ENCODE assay signal across 8 mouse cellular contexts in the genomic region with DNA sequence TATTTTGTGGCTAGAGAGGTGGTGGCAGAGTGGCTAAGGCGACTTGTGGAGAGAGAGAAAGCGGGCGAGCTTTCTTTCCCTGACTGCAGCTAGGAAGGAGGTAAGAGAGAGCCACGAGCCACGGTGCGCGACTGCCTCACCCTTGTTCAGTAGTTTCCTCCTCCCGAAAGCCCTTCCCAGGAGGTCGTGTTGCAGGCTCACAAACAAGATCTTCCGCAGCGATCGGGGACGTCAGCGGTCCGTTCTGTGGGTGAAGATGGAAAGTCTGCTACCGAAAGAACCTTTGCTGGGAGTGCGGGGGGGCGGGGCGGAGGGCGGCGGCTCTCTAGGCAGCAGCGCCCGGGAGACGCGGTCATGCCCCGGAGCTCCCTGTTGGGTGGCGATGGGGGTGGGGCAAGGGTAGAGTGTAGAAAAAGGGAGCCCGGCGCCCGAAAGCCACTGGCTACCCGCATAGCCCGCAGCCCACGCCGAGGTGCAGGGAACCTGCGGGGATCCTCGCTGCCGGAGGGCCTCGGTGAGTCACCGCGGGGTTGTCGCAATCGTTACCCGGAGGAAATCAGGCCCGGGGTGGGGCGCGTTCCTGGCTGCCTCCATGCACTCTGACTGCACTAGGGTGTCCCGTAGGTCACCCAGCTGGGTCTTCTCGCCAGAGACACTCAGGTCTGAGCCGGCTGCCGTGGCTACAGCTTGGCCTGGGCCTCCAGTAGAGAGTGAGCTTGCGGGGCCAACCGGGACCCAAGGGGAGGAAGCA. TPM values are rescaled to one million over a fixed set of nuclear protein-coding genes. Genes with fewer than 3 reads are reported as not detected.
DNase-seq lines count a peak whose midpoint lies in the region; ATAC-seq and TF ChIP-seq lines count a peak whose summit lies in the region.

No protein-coding gene starts in this region.

- H3K27me3 ChIP-seq in hindbrain, embryonic 14.5 days (ENCODE audit: control insufficient read depth, insufficient read depth, low read length), result peaks cover 64% of the 10 kb centered on the region

- peaks cover 14% of the 10 kb centered on the region for H3K4me1 ChIP-seq in hindbrain, embryonic 14.5 days (replicated peaks; ENCODE audit: control insufficient read depth, insufficient read depth, low read length)

- H3K4me2 ChIP-seq in hindbrain, embryonic 14.5 days (replicated peaks), result peak overlapping the region; percentile 82

- intact Hi-C loops in left cerebral cortex, adult 2 months (cut with DNase I), result no loop called here

- H3K9ac ChIP-seq in hindbrain, embryonic 14.5 days, result peak overlapping the region; percentile 47

- DNase-seq in MN1 (ENCODE audit: low spot score), result peak; percentile 70
- DNase-seq in cerebellum, adult 9-10 months, result peak; percentile 60
- DNase-seq in frontal cortex, postnatal 36 days (ENCODE audit: low spot score in 2 of 2), result peak; percentile 41 to 58
- no peak for DNase-seq in hindbrain, embryonic 14.5 days (ENCODE audit: low spot score)
- DNase-seq in left cerebral cortex, adult 2 months (ENCODE audit: extremely low spot score in 1 of 2, low spot score in 2 of 2), result peak; percentile 62 to 68
- DNase-seq in retina, postnatal 7 days (ENCODE audit: low read depth, low spot score), result peak; percentile 14
- DNase-seq in urinary bladder, adult 18-20 months (ENCODE audit: low spot score in 2 of 2), result peak; percentile 86 to 91

- no peaks in the 10 kb centered on the region for H3K36me3 ChIP-seq in hindbrain, embryonic 14.5 days (replicated peaks; ENCODE audit: control insufficient read depth, insufficient read depth)
- no peaks in the 10 kb centered on the region for H3K36me3 ChIP-seq in macrophage (ENCODE audit: inconsistent target)

- peak; percentile 34; the same call in 1 of the 2 replicates for ATAC-seq in hindbrain, embryonic 14.5 days (ENCODE audit: low FRiP score)

- H3K79me2 ChIP-seq in macrophage (ENCODE audit: inconsistent target), result no peaks in the 10 kb centered on the region

- no peak overlapping the region for H3K27ac ChIP-seq in hindbrain, embryonic 14.5 days
- H3K27ac ChIP-seq in left cerebral cortex, adult 2 months, result peak overlapping the region; percentile 67
- H3K27ac ChIP-seq in macrophage, result peak overlapping the region; percentile 36; the same call in 1 of the 2 replicates

- under 1% methylated on average over 52 of the region's 52 CpGs for WGBS in hindbrain, embryonic 14.5 days
- WGBS in macrophage (ENCODE audit: missing documents), result under 1% methylated on average over 43 of the region's 52 CpGs

- 0 out of 2 replicates have a peak, but pooled peaks cover 8% of the 10 kb centered on the region for H3K9me3 ChIP-seq in hindbrain, embryonic 14.5 days (ENCODE audit: control insufficient read depth, low read length)

- no peak for TF ChIP-seq CTCF in left cerebral cortex, adult 2 months (IDR thresholded peaks at IDR 0.05)

- H3K4me3 ChIP-seq in hindbrain, embryonic 14.5 days (replicated peaks; ENCODE audit: low read length), result peak overlapping the region; percentile 42
- H3K4me3 ChIP-seq in left cerebral cortex, adult 2 months, result peak overlapping the region; percentile 65
- peak overlapping the region; percentile 55 for H3K4me3 ChIP-seq in macrophage (ENCODE audit: inconsistent target)

RNA-seq across cellular contexts. Expression of a gene that starts 0.5 kb away (rescaled TPM):
- 1.4 and 1.9 TPM in 2 replicates for polyA plus RNA-seq in hindbrain, embryonic 14.5 days (2014; fragmentation: Nextera tagmentation; extraction: Ambion mirVana)
- 1 to 10 TPM; 3.9 to 5.0 TPM for total RNA-seq in left cerebral cortex, adult 2 months (2021)
- 1 to 10 TPM in 5 of 26 experiments, under 1 TPM in 13, not detected in 8; 0.25 to 3.7 (median 0.69) TPM for total RNA-seq in macrophage (2018; cell fraction: chromatin; rRNA removed)
- 1 to 10 TPM in 5 of 26 experiments, under 1 TPM in 21; 0.36 to 1.4 (median 0.71) TPM for total RNA-seq in macrophage (2018; cell fraction: cytosol; rRNA removed)
- 1 to 10 TPM in 6 of 26 experiments, under 1 TPM in 20; 0.24 to 1.7 (median 0.67) TPM for total RNA-seq in macrophage (2018; cell fraction: nucleus; rRNA removed)
- polyA plus RNA-seq in macrophage (2018), result 0.41 to 0.87 TPM (median 0.79 TPM) in 3 replicates

RNA-seq across cellular contexts. Expression of a gene that starts 25.3 kb away (rescaled TPM):
- polyA plus RNA-seq in hindbrain, embryonic 14.5 days (2014; fragmentation: Nextera tagmentation; extraction: Ambion mirVana), result 11.4 and 14.9 TPM in 2 replicates
- 1 to 10 TPM; 6.5 to 9.2 TPM for total RNA-seq in left cerebral cortex, adult 2 months (2021)
- total RNA-seq in macrophage (2018; cell fraction: chromatin; rRNA removed), result 10 to 100 TPM in 15 of 26 experiments, 1 to 10 TPM in 11; 1.2 to 42.8 (median 13.1) TPM
- total RNA-seq in macrophage (2018; cell fraction: cytosol; rRNA removed), result 1 to 10 TPM in 25 of 26 experiments, under 1 TPM in 1; 0.81 to 5.7 (median 3.3) TPM
- total RNA-seq in macrophage (2018; cell fraction: nucleus; rRNA removed), result 10 to 100 TPM in 12 of 26 experiments, 1 to 10 TPM in 14; 1.4 to 32.8 (median 8.1) TPM
- 5.3 to 9.5 TPM (median 5.4 TPM) in 3 replicates for polyA plus RNA-seq in macrophage (2018)

RNA-seq across cellular contexts. Expression of a gene that starts 47.6 kb away (rescaled TPM):
- polyA plus RNA-seq in hindbrain, embryonic 14.5 days (2014; fragmentation: Nextera tagmentation; extraction: Ambion mirVana), result 142 and 160 TPM in 2 replicates
- total RNA-seq in left cerebral cortex, adult 2 months (2021), result 10 to 100 TPM; 52.0 to 57.7 TPM
- total RNA-seq in macrophage (2018; cell fraction: chromatin; rRNA removed), result 10 to 100 TPM in 22 of 26 experiments, 1 to 10 TPM in 4; 1.9 to 47.4 (median 16.9) TPM
- total RNA-seq in macrophage (2018; cell fraction: cytosol; rRNA removed), result 100 to 1,000 TPM in 8 of 26 experiments, 10 to 100 TPM in 18; 57.9 to 114 (median 88.9) TPM
- total RNA-seq in macrophage (2018; cell fraction: nucleus; rRNA removed), result 10 to 100 TPM in 25 of 26 experiments, 1 to 10 TPM in 1; 6.0 to 53.8 (median 32.9) TPM
- 85.7 to 113 TPM (median 87.1 TPM) in 3 replicates for polyA plus RNA-seq in macrophage (2018)

RNA-seq across cellular contexts. Expression of a gene that starts 47.6 kb away (rescaled TPM):
- polyA plus RNA-seq in hindbrain, embryonic 14.5 days (2014; fragmentation: Nextera tagmentation; extraction: Ambion mirVana), result 20.1 and 23.8 TPM in 2 replicates
- 10 to 100 TPM; 18.4 to 22.1 TPM for total RNA-seq in left cerebral cortex, adult 2 months (2021)
- total RNA-seq in macrophage (2018; cell fraction: chromatin; rRNA removed), result 10 to 100 TPM in 17 of 26 experiments, 1 to 10 TPM in 9; 1.5 to 69.1 (median 26.3) TPM
- 1 to 10 TPM in 25 of 26 experiments, under 1 TPM in 1; 0.53 to 6.4 (median 3.5) TPM for total RNA-seq in macrophage (2018; cell fraction: cytosol; rRNA removed)
- 10 to 100 TPM in 14 of 26 experiments, 1 to 10 TPM in 12; 2.3 to 55.2 (median 13.8) TPM for total RNA-seq in macrophage (2018; cell fraction: nucleus; rRNA removed)
- 4.1 to 7.5 TPM (median 4.2 TPM) in 3 replicates for polyA plus RNA-seq in macrophage (2018)
